Mouse (Mus musculus) heart, postnatal 25 days (tissue): ENCODE results near the gene Hsd3b2. TPM values are rescaled to one million over a fixed set of nuclear protein-coding genes. Genes with fewer than 3 reads are reported as not detected.
"Not testable (repeated sequence)": the region's sequence is repeated elsewhere in the genome, so short reads cannot be mapped to it uniquely, and the experiment has no call there.

Experiments used
- DNase-seq: peaks from one replicate; pipeline ENCODE4 v3.0.0; 2022; ENCODE audit warnings: low spot score
- intact Hi-C: fragments of 180-260 bp; cut with DNase I; formaldehyde crosslinking; loops from one replicate; pipeline ENCODE4 v1.15.1; 2025
- total RNA-seq, 2 experiments: library from RNA; stranded (reverse); gene quantifications; 2 replicates each; pipeline ENCODE4 v1.2.3; 2021

The Hsd3b2 gene
- not detected for total RNA-seq

- no peak for DNase-seq
- intact Hi-C loops, result loop anchor here (2.0 kb wide), 1 partner anchor 36 kb away; no protein-coding TSS in a partner anchor
Observed at GRCm38 (mm10) chr3:98724376-98724775, at the start of gene Hsd3b2. Gene Hsd3b2 (minus strand): TSS chr3:98724543.

GRCm38 (mm10) chr3:98764155-98764554 lies 39.8 kb upstream of the Hsd3b2 start:
- intact Hi-C loops, result no loop called here
- DNase-seq, result no peak

- intact Hi-C loops, result no loop called here
- DNase-seq, result no peak
Observed at GRCm38 (mm10) chr3:98756836-98757235, 32.5 kb upstream of the Hsd3b2 start.

- intact Hi-C loops, result no loop called here
Observed at GRCm38 (mm10) chr3:98752171-98752570, 27.8 kb upstream of the Hsd3b2 start.

GRCm38 (mm10) chr3:98741043-98741442 lies 16.7 kb upstream of the Hsd3b2 start:
- DNase-seq, intact Hi-C loops: not testable (repeated sequence)

More at GRCm38 (mm10) chr3:98752171-98752570, 27.8 kb upstream of the Hsd3b2 start:
- DNase-seq, result no peak

GRCm38 (mm10) chr3:98734340-98734739 lies 10.0 kb upstream of the Hsd3b2 start:
- intact Hi-C loops, result no loop called here
- no peak for DNase-seq

- DNase-seq, result no peak
- intact Hi-C loops, result no loop called here
Observed at GRCm38 (mm10) chr3:98733724-98734123, 9.4 kb upstream of the Hsd3b2 start.

- DNase-seq, result no peak
- intact Hi-C loops, result no loop called here
Observed at GRCm38 (mm10) chr3:98726281-98726680, 1.9 kb upstream of the Hsd3b2 start.

- DNase-seq, result no peak
- intact Hi-C loops, result no loop called here
Observed at GRCm38 (mm10) chr3:98720740-98721139, 3.6 kb downstream of the Hsd3b2 start.

- no peak for DNase-seq
- intact Hi-C loops, result no loop called here
Observed at GRCm38 (mm10) chr3:98682401-98682800, 41.9 kb downstream of the Hsd3b2 start.

- intact Hi-C loops, result no loop called here
- DNase-seq, result no peak
Observed at GRCm38 (mm10) chr3:98680786-98681185, 43.6 kb downstream of the Hsd3b2 start.

Other genes starting within 250 kb of the Hsd3b2 start
- gene Hsd3b4, start 214.0 kb downstream of the Hsd3b2 start, total RNA-seq, result not detected
- gene Gm10681, start 135.7 kb downstream of the Hsd3b2 start, total RNA-seq, result not detected
- not detected for gene Hsd3b5, start 94.3 kb downstream of the Hsd3b2 start, total RNA-seq
- gene Hsd3b3, start 38.6 kb upstream of the Hsd3b2 start, total RNA-seq, result not detected
- gene Hsd3b6, start 89.9 kb upstream of the Hsd3b2 start, total RNA-seq, result not detected
- gene Hsd3b1, start 135.3 kb upstream of the Hsd3b2 start, total RNA-seq, result not detected
- gene Hao2, start 168.7 kb upstream of the Hsd3b2 start, total RNA-seq, result not detected